Mouse (Mus musculus) megakaryocyte, embryonic 14.5 days (primary cell): ENCODE results near the gene Mta2. TPM values are rescaled to one million over a fixed set of nuclear protein-coding genes. Genes with fewer than 3 reads are reported as not detected.

ENCODE experiments used
- H3K27me3 ChIP-seq: replicated peaks from 2 replicates; pipeline ENCODE3; 2012; ENCODE audit warnings: inconsistent platforms
- H3K36me3 ChIP-seq: replicated peaks from 2 replicates; pipeline ENCODE3; 2012; ENCODE audit warnings: low read length, inconsistent platforms, mixed read lengths
- H3K4me1 ChIP-seq: 2 replicates; pipeline ENCODE4 v1.6.1; 2012; ENCODE audit warnings: inconsistent platforms
- H3K4me3 ChIP-seq: replicated peaks from 2 replicates; pipeline ENCODE3; 2012; ENCODE audit warnings: moderate library complexity, mild to moderate bottlenecking, inconsistent platforms
- H3K9me3 ChIP-seq: 2 replicates; pipeline ENCODE4 v1.6.1; 2012; ENCODE audit warnings: inconsistent platforms
- FLI1 ChIP-seq: IDR thresholded peaks from 2 replicates; pipeline ENCODE4 v1.6.1; 2012; ENCODE audit warnings: low read length, inconsistent platforms, mixed read lengths
- GATA1 ChIP-seq: IDR thresholded peaks from 3 replicates; pipeline ENCODE4 v1.6.1; 2012; ENCODE audit warnings: mixed read lengths, low read length, inconsistent platforms, borderline replicate concordance
- polyA plus RNA-seq: library from polyadenylated mRNA; stranded (reverse); fragments of >175 nt; gene quantifications from 2 replicates; pipeline ENCODE4 v1.2.3, GENCODE M21; 2012; ENCODE audit warnings: low replicate concordance; ENCODE audit not compliant: insufficient read depth

The Mta2 gene
- polyA plus RNA-seq, 1 experiment, result 27.3 TPM

GRCm38 (mm10) chr19:8999223-8999622, 57.5 kb downstream of the Mta2 start:
- Histone ChIP-seq H3K4me3 (no peak overlapping the region), H3K27me3 (peaks cover 2% of the 10 kb centered on the region), H3K4me1 (peaks cover 28% of the 10 kb centered on the region), H3K36me3 (peaks cover 20% of the 10 kb centered on the region), H3K9me3 (no peaks in the 10 kb centered on the region)
- no peak for TF ChIP-seq GATA1
- no peak for TF ChIP-seq FLI1

Other genes starting within 250 kb of the Mta2 start
- 139 and 161 TPM in 2 replicates for gene Slc3a2, start 218.5 kb upstream of the Mta2 start, polyA plus RNA-seq
- gene Wdr74, start 206.0 kb upstream of the Mta2 start, polyA plus RNA-seq, result 3.7 and 16.5 TPM in 2 replicates
- gene 1700092M07Rik, start 201.2 kb upstream of the Mta2 start, polyA plus RNA-seq, result 0.86 TPM in 1 of 2 replicates, not detected in the other
- gene Stx5a, start 200.5 kb upstream of the Mta2 start, polyA plus RNA-seq, result 18.8 and 39.1 TPM in 2 replicates
- 10.6 and 13.3 TPM in 2 replicates for gene Nxf1, start 184.8 kb upstream of the Mta2 start, polyA plus RNA-seq
- gene Tmem223, start 170.9 kb upstream of the Mta2 start, polyA plus RNA-seq, result 53.5 and 407 TPM in 2 replicates
- 154 and 203 TPM in 2 replicates for gene Tmem179b, start 167.4 kb upstream of the Mta2 start, polyA plus RNA-seq
- gene Taf6l, start 155.5 kb upstream of the Mta2 start, polyA plus RNA-seq, result 33.7 and 61.6 TPM in 2 replicates
- 6.3 TPM in 1 of 2 replicates, not detected in the other for gene Polr2g, start 143.3 kb upstream of the Mta2 start, polyA plus RNA-seq
- 1.3 and 5.9 TPM in 2 replicates for gene Zbtb3, start 139.3 kb upstream of the Mta2 start, polyA plus RNA-seq
- 0.51 TPM in 1 of 2 replicates, not detected in the other for gene Ttc9c, start 122.5 kb upstream of the Mta2 start, polyA plus RNA-seq
- gene Hnrnpul2, start 121.9 kb upstream of the Mta2 start, polyA plus RNA-seq, result 13.5 and 54.1 TPM in 2 replicates
- 44.9 and 148 TPM in 2 replicates for gene AC129217.1, start 112.1 kb upstream of the Mta2 start, polyA plus RNA-seq
- gene Bscl2, start 104.4 kb upstream of the Mta2 start, polyA plus RNA-seq, result 124 and 182 TPM in 2 replicates
- not detected in 2 replicates for gene Gng3, start 102.7 kb upstream of the Mta2 start, polyA plus RNA-seq
- gene Lrrn4cl, start 91.1 kb upstream of the Mta2 start, polyA plus RNA-seq, result 0.23 TPM in 1 of 2 replicates, not detected in the other
- gene Ubxn1, start 70.4 kb upstream of the Mta2 start, polyA plus RNA-seq, result 125 and 325 TPM in 2 replicates
- 6.2 and 84.6 TPM in 2 replicates for gene Uqcc3, start 61.0 kb upstream of the Mta2 start, polyA plus RNA-seq
- 1.5 TPM in 1 of 2 replicates, not detected in the other for gene Lbhd1, start 58.1 kb upstream of the Mta2 start, polyA plus RNA-seq
- not detected in 2 replicates for gene Gm49403, start 57.9 kb upstream of the Mta2 start, polyA plus RNA-seq
- 10.2 and 72.7 TPM in 2 replicates for gene 1810009A15Rik, start 53.0 kb upstream of the Mta2 start, polyA plus RNA-seq
- 12.5 TPM in 1 of 2 replicates, not detected in the other for gene Gm49416, start 52.9 kb upstream of the Mta2 start, polyA plus RNA-seq
- gene Ints5, start 48.9 kb upstream of the Mta2 start, polyA plus RNA-seq, result 22.4 and 29.0 TPM in 2 replicates
- gene Ganab, start 43.8 kb upstream of the Mta2 start, polyA plus RNA-seq, result 4.0 and 25.1 TPM in 2 replicates
- gene B3gat3, start 21.5 kb upstream of the Mta2 start, polyA plus RNA-seq, result 135 and 141 TPM in 2 replicates
- gene Rom1, start 12.5 kb upstream of the Mta2 start, polyA plus RNA-seq, result 4.2 and 8.2 TPM in 2 replicates
- 31.6 and 32.2 TPM in 2 replicates for gene Eml3, start 12.3 kb upstream of the Mta2 start, polyA plus RNA-seq
- gene Tut1, start 12.0 kb downstream of the Mta2 start, polyA plus RNA-seq, result 25.5 and 37.3 TPM in 2 replicates
- gene Eef1g, start 25.2 kb downstream of the Mta2 start, polyA plus RNA-seq, result 36.7 and 78.5 TPM in 2 replicates
- gene Ahnak, start 47.4 kb downstream of the Mta2 start, polyA plus RNA-seq, result 4.6 and 28.7 TPM in 2 replicates
- gene Scgb1a1, start 146.1 kb downstream of the Mta2 start, polyA plus RNA-seq, result not detected in 2 replicates
- gene Asrgl1, start 193.8 kb downstream of the Mta2 start, polyA plus RNA-seq, result 1.7 and 53.4 TPM in 2 replicates